Mouse (Mus musculus): ENCODE results near the gene Erc2. TPM values are rescaled to one million over a fixed set of nuclear protein-coding genes. Genes with fewer than 3 reads are reported as not detected.

Gene Erc2
- total RNA-seq, 2 experiments from 2014 or later: 183 to 210 TPM

DNA sequence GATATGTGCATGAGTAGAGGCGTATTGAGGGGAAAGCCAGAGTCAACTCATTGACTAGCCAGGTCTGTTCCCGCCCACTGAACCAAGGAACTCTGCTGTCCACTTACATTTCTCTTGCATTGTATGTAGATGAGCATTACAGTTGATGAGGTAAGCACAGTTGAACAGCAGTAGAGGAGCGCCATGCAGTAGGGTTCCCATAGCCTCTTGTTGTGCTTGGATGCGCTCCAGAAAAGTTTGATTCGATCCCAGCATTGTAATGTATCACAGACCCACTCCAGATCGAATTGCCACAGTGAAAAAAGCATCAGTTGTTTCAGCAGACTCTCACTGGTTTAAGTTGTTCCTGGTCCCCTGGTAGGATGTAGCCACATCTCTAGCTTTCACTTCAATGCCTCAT lies 656.7 kb downstream of the Erc2 start:
- DNase-seq (ENCODE audit: low spot score in 2 of 2): no peak

DNA sequence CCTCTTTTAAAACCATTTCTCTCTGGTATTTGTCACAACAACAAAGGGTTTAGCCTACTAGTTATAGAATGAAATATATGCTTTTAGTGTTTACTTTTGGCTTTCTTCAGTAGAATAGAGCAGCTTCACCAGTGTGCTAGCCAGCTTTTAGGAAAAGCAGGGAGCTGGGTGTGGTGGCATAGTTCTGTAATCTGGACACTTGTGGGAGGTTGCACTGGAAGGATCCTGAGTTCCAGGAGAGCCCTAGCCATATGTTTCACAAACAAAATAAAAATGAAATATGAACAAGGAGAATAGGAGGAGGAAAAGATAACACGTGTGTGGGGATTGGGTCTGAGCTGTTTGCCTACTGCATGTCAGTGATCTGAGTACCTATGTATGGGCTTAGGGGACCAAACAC lies 658.1 kb downstream of the Erc2 start:
- DNase-seq (ENCODE audit: low spot score in 2 of 2): peak in 1 of 2 experiments; percentile 36

DNA sequence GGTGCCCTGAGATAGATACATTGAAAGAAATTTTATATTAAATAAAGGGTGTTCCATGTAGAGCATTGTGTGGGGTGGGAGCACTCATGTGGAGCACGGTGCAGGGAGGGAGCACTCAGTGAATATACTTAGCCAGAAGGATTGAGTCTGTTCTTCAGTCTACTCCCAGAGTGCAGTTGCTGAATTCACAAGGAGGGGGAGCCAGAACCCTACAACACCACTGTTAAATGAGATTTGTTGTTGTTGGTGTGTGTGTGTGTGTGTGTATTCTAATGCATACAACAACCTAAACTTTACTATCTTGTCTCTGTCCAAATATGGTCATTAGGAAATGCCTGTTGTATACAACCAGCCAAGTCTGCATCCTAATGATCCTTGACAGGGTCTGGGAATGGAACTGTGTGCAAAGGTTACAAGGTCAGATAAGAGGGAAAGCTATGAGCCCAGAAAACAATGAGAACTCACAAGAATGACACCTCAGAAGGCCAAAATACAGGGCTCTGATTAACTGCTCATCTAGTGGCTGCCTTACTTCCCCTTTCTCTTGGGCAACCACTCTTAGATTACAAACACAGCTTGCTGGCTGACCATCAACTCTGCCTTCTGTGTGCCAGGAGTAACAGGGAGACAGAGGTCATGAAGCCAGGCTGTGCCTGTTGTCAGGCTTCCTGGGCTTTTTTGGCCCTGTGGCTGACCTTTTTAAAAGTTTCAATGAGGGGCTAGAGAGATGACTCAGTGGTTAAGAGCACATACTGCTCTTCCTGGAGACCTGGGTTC lies 661.3 kb downstream of the Erc2 start:
- DNase-seq (ENCODE audit: low spot score in 2 of 2): no peak

DNA sequence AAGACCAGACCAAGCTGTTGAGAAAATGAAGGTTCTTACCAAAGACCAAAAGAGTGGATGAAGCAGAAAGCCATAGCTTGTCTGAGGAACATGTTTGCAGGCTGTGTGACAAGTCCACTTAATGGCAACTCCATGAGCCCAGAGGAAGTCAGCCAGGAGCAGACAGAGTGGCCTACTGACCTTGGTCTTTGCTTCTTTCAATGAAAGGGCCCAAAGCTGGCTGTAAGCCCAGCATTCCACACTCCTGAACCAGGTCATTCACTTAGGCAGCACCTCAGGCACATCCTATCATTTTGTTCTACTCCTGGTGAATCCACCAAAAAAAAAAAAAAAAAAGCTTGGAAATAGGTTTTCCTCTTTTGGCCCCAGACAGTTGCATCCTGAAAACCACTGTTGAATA lies 664.3 kb downstream of the Erc2 start:
- no peak for DNase-seq (ENCODE audit: low spot score in 2 of 2)

DNA sequence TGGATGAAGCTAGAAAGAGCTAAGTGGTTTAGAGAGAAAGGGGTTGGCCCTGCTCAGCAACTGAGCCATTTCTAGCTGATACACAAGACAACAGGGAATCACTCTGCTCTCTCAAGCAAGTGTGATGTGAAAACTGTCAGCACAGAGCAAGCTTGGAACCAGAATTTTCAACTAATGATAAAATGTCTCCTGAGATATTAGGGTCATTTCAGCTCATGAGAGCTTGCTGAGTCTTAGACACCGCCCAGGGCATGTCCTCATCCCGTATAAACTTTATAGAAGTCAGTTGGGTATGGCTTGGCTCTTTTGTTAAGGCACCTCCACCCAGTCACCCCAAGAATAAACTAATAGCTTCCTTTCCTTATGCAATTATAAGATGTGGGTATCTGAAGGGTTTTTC lies 666.0 kb downstream of the Erc2 start:
- DNase-seq (ENCODE audit: low spot score in 2 of 2): no peak

DNA sequence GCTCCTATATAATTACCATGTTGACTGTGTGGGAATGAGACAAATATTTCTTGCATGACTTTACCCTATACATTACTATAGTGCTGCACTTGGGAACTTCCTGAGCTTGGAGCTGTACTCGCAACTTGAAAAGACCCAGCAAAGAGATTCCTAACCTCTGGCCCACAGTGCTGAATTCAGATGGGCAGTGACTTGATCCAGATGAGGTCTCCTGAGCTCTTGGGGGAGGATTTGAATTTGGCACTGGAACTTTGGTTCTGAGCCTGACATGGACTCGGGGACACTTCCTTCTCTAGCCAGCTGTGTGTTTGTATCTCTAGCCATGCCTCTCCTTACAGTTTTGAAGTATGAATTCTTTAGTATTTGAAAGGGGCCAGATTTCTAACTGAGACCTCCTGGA lies 666.7 kb downstream of the Erc2 start:
- no peak for DNase-seq (ENCODE audit: low spot score in 2 of 2)

DNA sequence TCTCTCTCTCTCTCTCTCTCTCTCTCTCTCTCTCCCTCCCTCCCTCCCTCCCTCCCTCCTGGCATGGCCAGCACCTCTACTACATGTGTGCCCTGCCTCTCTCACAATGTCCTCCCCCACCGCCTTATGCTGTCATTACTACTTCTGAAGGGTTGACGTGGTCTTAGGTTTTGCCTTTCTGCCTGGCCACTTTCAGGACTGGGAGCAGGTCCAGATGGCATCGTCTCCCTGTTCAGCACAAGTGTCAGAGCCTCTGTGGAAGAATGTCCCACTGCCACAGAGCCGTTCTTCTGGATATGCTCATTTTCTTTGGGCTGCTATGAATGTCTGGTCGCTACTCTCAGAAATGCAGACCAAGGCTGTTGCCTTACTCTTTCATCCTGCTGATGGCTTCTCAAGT lies 671.7 kb downstream of the Erc2 start:
- no peak for DNase-seq (ENCODE audit: low spot score in 2 of 2)

DNA sequence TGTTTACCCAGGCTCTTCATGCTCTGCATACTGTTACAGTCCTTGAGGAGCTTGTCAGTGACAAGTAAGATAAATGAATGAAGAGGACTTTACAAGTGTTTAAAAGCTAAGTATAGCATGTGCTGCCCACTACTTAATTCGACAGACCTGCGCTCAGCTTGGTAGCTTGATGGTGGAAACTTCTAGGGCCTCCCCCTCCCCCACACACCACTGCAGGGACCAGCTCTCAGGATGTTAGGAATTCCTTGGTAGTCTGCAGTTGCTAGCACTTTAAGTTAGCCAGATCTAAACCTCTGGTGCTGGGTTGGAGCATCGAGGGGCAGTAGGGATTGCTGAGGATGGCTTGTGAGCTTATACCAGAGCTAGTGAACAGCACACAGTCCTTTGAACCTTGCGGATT lies 672.9 kb downstream of the Erc2 start:
- no peak for DNase-seq (ENCODE audit: low spot score in 2 of 2)

DNA sequence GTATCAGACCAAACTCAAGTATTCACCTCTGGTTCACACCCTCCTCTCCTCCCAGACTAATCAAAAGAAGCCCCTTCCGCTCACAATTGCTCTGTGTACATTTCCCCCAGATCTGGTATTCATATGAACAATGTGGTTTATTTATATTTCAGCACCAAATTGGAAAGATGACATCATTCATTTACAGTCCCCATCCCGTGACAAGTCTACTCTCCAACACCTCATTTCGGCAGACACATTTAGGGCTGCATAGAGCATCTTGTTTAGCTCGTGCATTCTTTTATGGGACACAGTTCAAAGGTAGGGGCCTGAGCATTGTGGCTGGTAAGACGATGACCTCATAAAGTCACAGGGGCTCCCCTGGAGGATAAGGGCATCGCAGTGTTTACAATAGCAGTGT lies 677.9 kb downstream of the Erc2 start:
- DNase-seq (ENCODE audit: low spot score in 2 of 2): no peak

DNA sequence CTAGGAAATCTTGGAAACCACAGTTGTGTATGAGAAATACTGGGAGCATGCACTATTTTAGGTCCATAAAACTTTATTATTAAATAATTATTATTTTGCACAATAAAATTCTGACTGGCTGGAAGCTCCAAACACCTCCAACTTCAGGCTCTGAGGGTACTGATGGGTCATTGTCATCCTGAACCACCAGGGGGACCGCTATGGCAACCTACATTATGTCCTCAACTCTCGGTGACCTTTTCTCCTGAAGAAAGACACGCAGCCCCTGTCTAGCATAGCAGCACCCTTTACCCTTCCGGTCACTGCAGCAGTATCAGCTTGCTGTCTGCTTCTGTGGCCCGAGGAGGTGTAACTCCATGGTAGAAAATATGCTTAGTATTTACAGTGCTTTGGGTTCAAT lies 679.0 kb downstream of the Erc2 start:
- no peak for DNase-seq (ENCODE audit: low spot score in 2 of 2)

DNA sequence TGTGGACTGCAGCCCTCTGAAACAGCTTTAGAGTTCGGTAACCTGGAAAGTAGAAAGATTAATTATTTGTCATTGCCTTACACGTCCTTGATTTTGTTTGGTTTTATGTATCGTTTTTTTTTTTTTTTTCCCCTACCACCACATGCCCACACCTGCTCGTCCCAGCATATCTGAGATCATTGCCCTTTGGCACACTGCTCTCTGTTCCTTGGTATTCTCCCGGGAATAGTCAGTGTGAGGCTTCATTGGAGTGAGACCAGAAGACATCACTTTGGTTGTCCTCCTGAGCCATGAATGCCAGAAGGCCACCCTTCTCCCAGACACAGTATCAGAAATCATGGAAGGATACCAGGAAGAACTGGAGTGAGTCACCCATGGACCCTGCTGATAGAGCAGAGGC lies 681.9 kb downstream of the Erc2 start:
- no peak for DNase-seq (ENCODE audit: low spot score in 2 of 2)

DNA sequence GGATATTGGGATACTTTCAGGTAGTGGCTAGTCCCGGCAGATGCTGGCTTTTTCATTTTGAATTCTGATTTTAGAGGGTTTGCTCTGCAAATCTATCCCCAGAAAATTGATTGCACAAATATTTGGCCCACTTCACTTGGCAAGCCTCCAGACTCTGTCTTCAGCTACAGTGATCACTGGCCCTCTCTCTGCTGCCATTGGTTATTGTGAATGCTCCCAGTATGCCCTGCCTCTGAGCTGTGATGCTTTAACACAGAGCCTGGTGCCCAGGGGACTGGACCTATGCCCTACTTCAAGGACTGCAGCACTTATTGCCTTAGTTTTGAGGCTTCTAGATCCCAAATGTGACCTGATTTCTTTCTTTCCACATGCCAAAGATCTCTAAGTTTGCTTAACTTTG lies 686.4 kb downstream of the Erc2 start:
- DNase-seq (ENCODE audit: low spot score in 2 of 2): no peak

DNA sequence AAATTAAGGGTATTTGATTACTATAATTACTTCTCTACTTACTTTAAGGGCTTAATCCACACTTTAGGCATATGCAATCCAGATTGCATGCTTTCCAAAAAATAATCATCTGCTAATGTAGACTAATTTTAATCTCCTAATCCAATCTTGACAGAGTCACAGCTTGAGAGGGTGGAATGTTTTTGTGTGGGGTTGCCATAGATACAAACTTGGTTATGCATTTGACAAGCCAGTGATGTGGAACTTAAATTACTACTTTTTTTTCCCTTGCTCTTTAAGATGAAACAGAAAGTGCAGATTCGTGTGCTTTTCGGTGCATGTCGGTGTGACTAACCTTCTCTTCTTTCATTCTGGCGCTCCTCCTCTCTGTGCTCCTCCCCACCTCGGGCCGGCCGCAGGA lies 694.6 kb downstream of the Erc2 start:
- no peak for DNase-seq (ENCODE audit: low spot score in 2 of 2)

DNA sequence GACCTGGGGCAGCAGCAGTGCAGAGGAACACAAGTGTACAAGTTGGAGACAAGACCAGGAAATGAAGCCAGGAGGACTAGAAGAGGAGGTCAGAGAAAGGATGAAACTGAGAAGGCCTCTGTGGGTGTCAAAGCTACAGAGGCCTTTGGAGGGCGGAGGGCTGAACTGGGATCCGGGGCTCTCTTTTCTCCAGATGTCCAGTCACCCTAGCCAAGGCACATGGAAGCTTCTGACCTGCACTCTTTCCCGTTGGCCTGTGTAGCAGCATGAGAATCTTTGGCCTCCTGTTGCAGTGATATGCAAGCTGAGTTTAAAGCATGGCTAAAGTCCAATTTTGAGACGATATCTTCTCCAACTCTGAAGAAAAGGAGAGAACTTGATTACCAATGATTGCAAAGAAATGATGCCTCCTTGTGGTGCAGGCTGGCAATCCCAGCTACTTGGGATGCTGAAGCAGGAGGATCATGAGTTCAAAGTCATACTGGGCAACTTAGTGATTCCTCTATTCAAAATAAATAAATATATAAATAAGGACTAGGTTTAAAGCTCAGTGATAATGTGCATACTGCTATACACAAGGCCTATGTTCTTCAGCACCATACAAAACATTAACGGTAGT lies 699.8 kb downstream of the Erc2 start:
- no peak for DNase-seq (ENCODE audit: low spot score in 2 of 2)

DNA sequence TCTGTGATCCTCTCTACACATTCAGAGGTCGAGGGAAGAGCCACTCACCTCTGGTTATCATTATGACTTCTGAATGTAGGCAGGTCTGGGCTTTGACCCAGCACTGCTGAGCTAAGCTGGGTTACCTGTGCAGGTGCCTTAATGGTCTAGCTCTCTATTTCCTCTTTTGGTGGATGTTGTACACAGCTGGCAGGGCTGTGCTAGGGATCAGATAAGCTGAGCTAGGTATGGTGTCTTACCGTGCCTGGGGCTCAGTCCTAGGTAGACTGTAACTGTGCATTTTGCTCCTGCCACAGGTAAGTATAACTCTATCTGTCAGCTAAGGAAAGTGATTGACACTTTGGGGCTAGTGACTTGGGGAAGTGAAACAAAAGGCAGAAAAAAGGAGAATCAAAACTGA lies 701.0 kb downstream of the Erc2 start:
- DNase-seq (ENCODE audit: low spot score in 2 of 2): no peak

DNA sequence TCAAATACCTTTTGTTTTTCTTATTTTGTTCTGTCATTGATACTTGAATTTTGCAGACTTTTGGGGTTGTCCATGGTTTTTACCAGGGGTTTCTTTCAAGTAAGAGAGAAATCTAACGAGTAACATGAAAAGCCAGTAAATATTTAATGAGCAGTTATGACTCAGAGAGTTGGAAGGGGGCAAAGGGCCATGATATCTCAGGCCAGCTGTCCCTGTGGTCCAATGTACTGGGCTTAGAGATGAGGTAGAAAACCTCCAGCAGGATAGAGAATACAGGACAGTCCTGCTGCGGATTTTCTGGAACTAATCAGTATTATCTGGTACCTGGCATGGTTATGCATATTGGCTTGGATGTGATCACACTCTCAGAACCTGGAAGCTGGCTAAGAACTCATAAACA lies 701.5 kb downstream of the Erc2 start:
- no peak for DNase-seq (ENCODE audit: low spot score in 2 of 2)

DNA sequence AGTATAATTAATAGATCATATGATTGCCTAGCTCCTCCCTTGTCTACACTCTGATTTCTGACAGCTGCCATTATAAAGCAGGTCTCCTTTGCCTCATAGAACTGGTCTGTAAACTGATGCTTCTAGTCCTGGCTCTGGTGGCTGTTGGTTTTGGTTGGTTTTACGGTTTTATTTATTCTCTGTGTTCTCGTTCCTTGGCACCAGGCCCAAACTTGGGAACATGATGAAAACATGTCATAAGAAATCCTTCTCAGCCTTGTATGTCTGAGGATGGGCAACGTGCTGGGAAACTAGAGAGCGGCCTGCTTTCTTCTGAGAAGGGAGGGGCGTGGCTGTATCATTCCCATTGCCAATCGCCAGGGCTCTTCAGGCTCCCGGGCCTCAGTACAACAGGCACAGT lies 704.2 kb downstream of the Erc2 start:
- no peak for DNase-seq (ENCODE audit: low spot score in 2 of 2)

DNA sequence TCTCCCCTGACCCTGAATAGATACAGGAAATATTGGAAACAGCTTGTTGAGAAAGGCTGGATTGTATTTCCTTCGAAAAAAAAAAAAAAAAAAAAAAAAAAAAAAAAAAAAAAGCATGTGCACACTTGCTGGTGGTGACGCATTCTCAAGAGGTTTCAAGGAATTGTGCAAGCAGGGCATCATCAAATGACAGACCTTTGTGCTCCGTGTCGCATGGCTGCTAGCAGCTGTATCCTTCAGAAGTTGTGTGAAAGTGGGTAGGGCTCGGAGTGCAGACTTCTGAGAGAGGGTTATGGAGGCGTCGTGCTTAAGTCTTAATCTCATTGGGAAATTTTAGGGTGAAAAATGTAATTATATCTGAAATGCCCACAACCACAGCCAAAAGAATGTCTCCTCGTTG lies 706.3 kb downstream of the Erc2 start:
- DNase-seq (ENCODE audit: low spot score in 2 of 2): no peak

DNA sequence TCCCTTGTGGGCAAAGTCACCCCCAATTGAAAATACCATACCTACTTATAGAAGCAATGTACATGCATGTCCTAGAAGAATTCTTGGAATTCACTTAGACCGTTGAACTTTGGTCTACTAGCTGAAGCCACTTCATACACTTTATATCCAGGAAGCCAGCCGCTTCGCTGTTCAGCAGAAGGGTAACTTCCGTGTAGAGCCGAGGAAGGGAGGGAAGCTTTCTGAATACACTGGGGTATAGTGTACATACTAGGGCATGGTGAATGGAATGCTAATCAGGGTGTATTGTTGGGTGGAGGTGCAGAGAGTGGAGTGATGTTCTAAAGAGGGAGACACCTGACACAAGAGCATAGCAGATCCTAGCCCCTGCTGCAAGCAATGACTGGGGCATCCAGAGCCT lies 708.9 kb downstream of the Erc2 start:
- no peak for DNase-seq (ENCODE audit: low spot score in 2 of 2)

DNA sequence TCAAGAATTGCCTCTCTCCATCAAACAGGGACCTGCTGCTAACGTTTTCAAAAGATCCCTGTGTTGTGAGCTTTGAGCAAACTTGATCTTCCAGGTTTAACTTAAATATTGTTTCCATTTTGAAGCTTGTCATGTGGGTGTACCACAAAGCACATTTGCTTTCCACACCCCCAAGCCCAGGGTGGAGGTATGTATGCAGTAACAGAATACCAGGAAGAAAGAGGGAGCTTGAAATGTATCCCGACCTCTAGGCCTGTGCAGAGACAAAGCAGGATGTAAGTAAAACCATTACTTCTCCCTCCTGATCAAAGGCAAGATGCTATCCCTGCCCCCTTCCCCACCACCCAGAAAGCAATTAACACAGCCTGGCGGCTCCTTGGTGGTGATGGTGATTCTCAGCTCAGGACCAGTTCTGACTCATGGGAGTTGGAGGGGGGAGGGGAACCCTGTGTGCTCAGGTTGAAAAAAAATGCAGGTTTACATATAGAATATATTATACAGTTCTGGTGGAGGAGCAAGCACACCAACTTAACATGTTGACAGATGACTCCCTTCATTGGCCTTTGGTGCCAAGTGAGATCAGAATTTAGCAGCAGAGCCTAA lies 710.2 kb downstream of the Erc2 start:
- peak in 1 of 2 experiments; percentile 25 for DNase-seq (ENCODE audit: low spot score in 2 of 2)

DNA sequence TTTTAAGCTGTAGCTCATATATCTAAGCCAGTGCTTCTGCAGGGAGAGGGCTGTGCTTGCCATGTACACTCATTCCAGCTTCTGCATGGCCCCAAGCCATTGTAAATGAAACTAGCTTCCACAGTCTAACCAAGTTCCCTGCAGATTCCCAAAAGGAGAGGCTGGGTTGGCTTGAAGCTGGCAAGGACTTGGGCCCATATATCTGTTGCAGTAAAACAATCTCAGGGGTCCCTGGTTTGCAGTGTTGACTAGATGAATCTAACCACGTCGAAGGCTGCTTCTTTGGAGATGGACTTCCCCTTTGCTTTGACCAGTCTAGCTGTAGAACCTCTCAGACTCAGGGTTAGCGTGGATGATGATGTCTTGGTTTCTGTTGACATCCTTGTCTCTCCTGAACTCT lies 716.9 kb downstream of the Erc2 start:
- DNase-seq (ENCODE audit: low spot score in 2 of 2): no peak

DNA sequence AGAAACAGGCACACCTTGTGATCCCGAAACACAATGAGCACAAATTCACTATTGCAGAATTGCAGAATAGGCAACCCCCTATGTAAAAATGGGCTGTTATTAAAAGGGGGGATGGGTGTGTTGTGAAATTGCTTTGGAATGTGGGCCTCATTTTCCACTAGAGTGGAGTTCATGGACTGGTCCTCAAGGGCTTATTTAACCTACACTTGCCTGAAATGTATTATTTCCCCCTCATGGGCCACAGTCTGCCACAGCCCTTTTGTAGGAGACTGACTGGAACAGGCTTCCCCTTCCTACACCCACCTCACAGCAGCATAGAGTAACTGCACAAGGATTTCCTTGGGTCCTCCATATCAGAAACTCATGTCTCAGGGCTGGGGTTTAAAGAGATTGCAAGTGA lies 726.9 kb downstream of the Erc2 start:
- no peak for DNase-seq (ENCODE audit: low spot score in 2 of 2)

DNA sequence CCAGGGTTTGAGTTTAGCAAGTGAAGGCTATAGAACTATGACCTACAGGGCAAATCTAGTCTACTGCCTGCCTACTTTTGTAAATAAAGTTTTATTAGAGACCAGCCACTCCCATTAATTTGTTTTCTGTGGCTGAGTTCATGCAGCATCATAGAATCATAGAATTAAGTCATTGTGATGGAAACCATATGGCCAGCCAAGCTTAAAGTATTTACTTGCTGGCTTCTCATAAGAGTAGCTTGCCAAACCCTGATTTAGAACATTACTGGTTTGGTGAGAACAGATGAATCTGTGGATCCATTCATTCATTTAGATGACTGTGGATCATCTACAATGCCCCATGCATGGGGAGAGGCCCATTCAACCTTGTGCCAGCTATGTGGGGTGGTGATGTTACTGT lies 733.8 kb downstream of the Erc2 start:
- no peak for DNase-seq (ENCODE audit: low spot score in 2 of 2)

Measured in left cerebral cortex, adult 18-20 months (tissue).